Mouse (Mus musculus) forebrain, embryonic 11.5 days (tissue): ENCODE measurements around the gene Anp32a. TPM values are rescaled to one million over a fixed set of nuclear protein-coding genes. Genes with fewer than 3 reads are reported as not detected.

ENCODE experiments used
- ATAC-seq: fragments of 200-750 bp; cut with Nextera tagmentation; replicated peaks from 2 replicates; pipeline ENCODE4 v1.8.0; 2017; ENCODE audit warnings: moderate TSS enrichment; ENCODE audit not compliant: low FRiP score
- DNase-seq: peaks from one replicate; pipeline ENCODE4 v3.0.0-alpha.2; 2017; ENCODE audit warnings: low spot score
- H3K27ac ChIP-seq: fragments of 300-500 bp; sonication (generic); 2 replicates; pipeline ENCODE4 v1.5.1; 2014; ENCODE audit warnings: low read depth, low read length
- H3K27me3 ChIP-seq: fragments of 300-500 bp; sonication (generic); 2 replicates; pipeline ENCODE4 v1.6.1; 2014; ENCODE audit warnings: mild to moderate bottlenecking, low read length, mixed read lengths; ENCODE audit not compliant: control insufficient read depth, insufficient read depth
- H3K36me3 ChIP-seq: fragments of 300-500 bp; sonication (generic); 2 replicates; pipeline ENCODE4 v1.6.1; 2014; ENCODE audit warnings: mild to moderate bottlenecking, low read length, moderate library complexity, mixed read lengths; ENCODE audit not compliant: control insufficient read depth, insufficient read depth
- H3K4me1 ChIP-seq: fragments of 300-500 bp; sonication (generic); replicated peaks from 2 replicates; pipeline ENCODE4 v1.6.1; 2014; ENCODE audit warnings: low read length, mixed read lengths; ENCODE audit not compliant: control insufficient read depth, insufficient read depth
- H3K4me2 ChIP-seq: fragments of 300-500 bp; sonication (generic); 2 replicates; pipeline ENCODE4 v1.6.1; 2014; ENCODE audit warnings: low read depth, mild to moderate bottlenecking, low read length, moderate library complexity, mixed read lengths; ENCODE audit not compliant: severe bottlenecking
- H3K4me3 ChIP-seq: fragments of 300-500 bp; sonication (generic); 2 replicates; pipeline ENCODE4 v1.5.1; 2014; ENCODE audit warnings: low read depth, low read length
- H3K9ac ChIP-seq: fragments of 300-500 bp; sonication (generic); 2 replicates; pipeline ENCODE4 v1.6.1; 2014; ENCODE audit warnings: low read length
- H3K9me3 ChIP-seq: fragments of 300-500 bp; sonication (generic); 2 replicates; pipeline ENCODE4 v1.6.1; 2016; ENCODE audit warnings: low read length, mixed read lengths; ENCODE audit not compliant: control insufficient read depth
- WGBS: fragments of 180-500 bp; shearing (Covaris S2); extraction: QIAGEN DNeasy Blood & Tissue Kit; methylation state at CpG from one replicate; pipeline ENCODE4 v1.1.7; 2014; 5-methylcytosine and 5-hydroxymethylcytosine counted together
- polyA plus RNA-seq: library from polyadenylated mRNA; unstranded; fragments of >200 nt; fragmentation: Nextera tagmentation; extraction: Ambion mirVana; gene quantifications from 2 replicates; pipeline ENCODE4 v1.2.1, GENCODE M21; 2014

The Anp32a gene
- polyA plus RNA-seq, 1 experiment from 2014 or later: 145 TPM

DNA sequence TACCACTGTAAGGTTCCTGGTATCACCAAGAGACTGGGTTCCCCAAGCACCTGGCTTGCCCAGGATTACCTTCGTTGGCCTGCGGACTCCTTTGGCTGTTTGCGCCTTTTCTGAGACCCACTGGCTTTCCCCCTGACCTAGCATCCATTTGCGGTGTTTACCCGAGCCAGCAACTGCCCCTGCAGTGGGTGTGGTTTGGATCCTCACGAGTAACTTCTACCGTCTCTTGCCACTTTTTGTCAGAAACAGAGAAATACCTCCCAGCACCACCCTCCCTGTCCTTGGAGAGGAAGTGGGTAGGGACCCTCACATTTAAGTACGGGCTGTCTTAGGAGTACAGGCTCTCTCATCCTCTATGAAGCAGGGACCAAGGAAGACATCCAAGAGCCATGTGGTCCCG lies 29.1 kb downstream of the Anp32a start:
- Histone ChIP-seq H3K27me3 (no peaks in the 10 kb centered on the region), H3K4me3 (no peak overlapping the region), H3K9ac (no peak overlapping the region; the same call in 1 of the 2 replicates), H3K4me1 (peaks cover 27% of the 10 kb centered on the region), H3K36me3 (peaks cover 6% of the 10 kb centered on the region; the same call in 1 of the 2 replicates), H3K4me2 (no peak overlapping the region), H3K27ac (no peak overlapping the region), H3K9me3 (no peaks in the 10 kb centered on the region)
- DNase-seq (no peak), ATAC-seq (no peak)
- 84% methylated on average over 9 of the region's 9 CpGs for WGBS

DNA sequence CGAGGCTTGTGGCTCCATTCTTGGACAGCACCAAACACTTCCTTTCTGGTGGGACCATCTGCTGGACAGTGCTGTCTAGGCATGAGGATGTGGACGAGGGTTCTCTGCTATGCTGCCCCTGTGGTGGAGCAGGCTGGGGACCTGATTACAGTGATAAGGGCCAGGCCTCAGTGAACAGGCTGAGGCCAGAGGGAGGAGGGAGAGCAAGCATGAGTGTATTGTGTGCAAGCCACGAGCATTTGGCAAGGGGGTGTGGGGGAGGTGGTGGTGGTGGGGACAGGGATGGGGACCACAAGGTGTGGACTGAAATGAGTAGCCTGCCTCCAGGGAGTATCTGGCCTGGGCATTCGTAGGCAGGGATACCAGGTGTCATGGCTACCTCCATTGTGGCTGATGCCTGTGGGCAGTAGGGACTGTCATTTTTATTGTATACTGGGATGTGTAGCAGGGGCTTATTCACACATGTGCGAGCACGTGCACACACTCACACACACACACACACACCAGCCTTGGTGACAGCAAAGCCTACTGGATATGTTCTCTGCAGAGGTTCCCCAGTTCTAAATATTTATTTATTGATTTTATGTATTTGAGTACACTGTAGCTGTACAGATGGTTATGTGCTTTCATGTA lies 29.7 kb downstream of the Anp32a start:
- ATAC-seq (no peak), DNase-seq (no peak)
- H3K4me2 ChIP-seq: no peak overlapping the region
- no peak overlapping the region for H3K4me3 ChIP-seq
- H3K9ac ChIP-seq: no peak overlapping the region; the same call in 1 of the 2 replicates
- H3K27ac ChIP-seq: no peak overlapping the region
- peaks cover 6% of the 10 kb centered on the region; the same call in 1 of the 2 replicates for H3K36me3 ChIP-seq
- no peaks in the 10 kb centered on the region for H3K27me3 ChIP-seq
- H3K9me3 ChIP-seq: no peaks in the 10 kb centered on the region
- peaks cover 22% of the 10 kb centered on the region for H3K4me1 ChIP-seq
- WGBS: 78% methylated on average over 6 of the region's 6 CpGs

DNA sequence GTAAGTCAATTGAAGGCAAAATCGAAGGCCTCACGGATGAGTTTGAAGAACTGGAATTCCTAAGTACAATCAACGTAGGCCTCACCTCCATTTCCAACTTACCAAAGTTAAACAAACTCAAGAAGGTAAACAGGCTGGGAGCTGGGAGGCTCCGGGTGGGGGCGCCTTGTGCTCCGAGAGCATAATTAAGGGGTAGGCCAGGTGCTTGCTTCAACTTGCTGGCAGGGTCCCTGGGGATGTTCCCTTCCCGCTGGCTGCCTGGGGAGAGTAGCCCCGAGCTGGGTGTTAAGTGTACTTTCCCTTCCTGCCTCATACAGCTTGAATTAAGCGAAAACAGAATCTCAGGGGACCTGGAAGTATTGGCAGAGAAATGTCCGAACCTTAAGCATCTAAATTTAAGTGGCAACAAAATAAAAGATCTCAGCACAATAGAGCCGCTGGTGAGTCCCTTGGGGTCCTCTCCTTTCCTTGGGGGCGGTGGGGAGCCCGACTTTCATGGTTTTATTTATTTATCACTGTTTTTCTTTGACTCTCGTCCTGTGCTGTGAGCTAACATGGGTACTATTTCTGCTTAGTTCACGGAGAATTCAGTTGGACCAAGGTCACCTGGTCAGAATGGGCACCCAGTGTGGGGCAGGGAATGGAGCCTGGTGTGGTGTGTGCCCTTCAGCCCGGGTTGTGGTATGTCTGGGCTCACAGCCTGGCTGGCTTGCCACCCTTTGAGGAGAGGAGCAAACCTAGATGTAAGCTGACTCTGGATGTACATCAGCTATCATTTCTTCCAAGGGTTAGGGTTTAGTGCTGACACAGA lies 30.9 kb downstream of the Anp32a start:
- H3K4me2 ChIP-seq: no peak overlapping the region
- H3K9me3 ChIP-seq: no peaks in the 10 kb centered on the region
- 86% methylated on average over 16 of the region's 16 CpGs for WGBS
- H3K36me3 ChIP-seq: peaks cover 6% of the 10 kb centered on the region; the same call in 1 of the 2 replicates
- H3K9ac ChIP-seq: no peak overlapping the region
- peaks cover 11% of the 10 kb centered on the region for H3K4me1 ChIP-seq
- H3K27me3 ChIP-seq: no peaks in the 10 kb centered on the region
- no peak overlapping the region for H3K27ac ChIP-seq
- DNase-seq (no peak), ATAC-seq (no peak)
- no peak overlapping the region for H3K4me3 ChIP-seq

DNA sequence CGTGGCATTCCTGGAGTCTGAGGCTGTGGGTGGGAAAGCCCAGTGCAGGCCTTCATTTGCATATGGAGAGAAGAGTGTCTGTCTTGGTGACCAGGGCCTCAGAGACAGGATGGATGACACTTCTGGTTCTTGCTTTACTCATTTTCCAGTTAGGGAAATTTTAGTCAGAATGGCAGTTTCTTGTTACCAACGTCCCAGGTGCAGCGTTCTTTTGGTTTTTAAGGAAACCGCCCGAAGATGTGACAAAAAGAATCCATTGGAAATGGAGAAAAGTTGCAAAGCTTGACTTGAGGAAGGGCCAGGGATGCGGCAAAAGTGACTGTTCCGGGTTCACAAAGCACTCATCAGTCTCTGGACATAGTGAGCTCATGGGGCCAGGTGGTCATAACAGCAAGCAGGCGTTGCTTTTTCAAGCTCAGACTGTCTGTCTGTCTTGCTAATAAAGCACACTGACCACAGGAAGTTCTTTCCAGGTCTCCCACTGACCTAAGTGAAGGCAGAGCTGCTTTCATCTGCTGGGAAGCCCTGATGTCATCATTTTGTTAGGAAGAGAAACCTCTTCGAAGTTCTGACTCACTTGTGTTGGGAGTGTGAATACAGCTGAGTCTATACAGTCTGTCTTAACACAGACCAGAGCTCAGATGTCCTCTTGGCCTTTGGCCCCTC lies 31.6 kb downstream of the Anp32a start:
- ATAC-seq: no peak
- H3K36me3 ChIP-seq: peaks cover 6% of the 10 kb centered on the region; the same call in 1 of the 2 replicates
- no peak overlapping the region for H3K4me2 ChIP-seq
- no peak for DNase-seq
- WGBS: 87% methylated on average over 9 of the region's 9 CpGs
- no peak overlapping the region for H3K9ac ChIP-seq
- H3K27ac ChIP-seq: no peak overlapping the region
- no peaks in the 10 kb centered on the region for H3K27me3 ChIP-seq
- H3K4me1 ChIP-seq: peaks cover 5% of the 10 kb centered on the region
- H3K9me3 ChIP-seq: no peaks in the 10 kb centered on the region
- no peak overlapping the region for H3K4me3 ChIP-seq

DNA sequence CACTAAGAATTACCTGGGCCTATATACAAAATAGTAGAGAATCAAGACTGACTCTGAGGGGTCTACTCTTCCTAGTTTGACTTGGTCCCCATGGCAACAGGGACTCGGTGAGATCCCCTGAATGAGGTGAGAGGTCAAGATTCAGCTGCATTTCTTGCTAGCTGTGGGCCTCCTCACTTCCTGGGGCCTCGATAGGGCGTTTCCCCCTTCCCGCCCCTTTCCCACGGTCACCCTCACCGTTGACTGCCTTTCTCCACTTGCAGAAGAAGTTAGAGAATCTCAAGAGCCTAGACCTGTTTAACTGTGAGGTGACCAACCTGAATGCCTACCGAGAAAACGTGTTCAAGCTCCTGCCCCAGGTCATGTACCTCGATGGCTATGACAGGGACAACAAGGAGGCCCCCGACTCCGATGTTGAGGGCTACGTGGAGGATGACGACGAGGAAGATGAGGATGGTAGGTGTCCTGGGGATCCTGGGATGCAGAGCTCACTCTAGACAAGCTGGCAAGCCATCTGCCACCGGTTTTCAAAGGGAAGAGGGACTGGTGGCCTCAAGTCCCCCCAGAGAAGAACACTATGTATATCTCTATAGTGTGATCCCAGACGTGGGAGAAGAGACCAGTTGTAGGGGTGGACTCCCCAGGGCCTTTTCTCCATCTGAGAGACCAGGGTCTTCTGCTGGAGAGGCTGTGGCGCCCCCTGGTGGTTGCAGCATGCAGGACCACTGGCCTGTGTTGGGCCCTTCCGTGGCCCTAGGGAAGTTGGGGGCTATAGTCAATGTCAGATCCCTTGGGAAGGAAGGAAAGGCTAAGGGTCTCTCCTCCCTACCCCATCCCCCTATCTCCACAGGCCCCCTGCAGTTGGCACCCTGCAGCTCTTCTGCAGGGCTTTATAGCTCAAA lies 32.4 kb downstream of the Anp32a start:
- ATAC-seq (no peak), DNase-seq (peak; percentile 82)
- no peak overlapping the region for H3K4me3 ChIP-seq
- 0 out of 2 replicates have a peak, but pooled peaks cover 2% of the 10 kb centered on the region for H3K4me1 ChIP-seq
- H3K27me3 ChIP-seq: no peaks in the 10 kb centered on the region
- H3K4me2 ChIP-seq: no peak overlapping the region
- H3K36me3 ChIP-seq: peaks cover 6% of the 10 kb centered on the region; the same call in 1 of the 2 replicates
- H3K27ac ChIP-seq: no peak overlapping the region
- WGBS: 70% methylated on average over 18 of the region's 18 CpGs
- no peak overlapping the region for H3K9ac ChIP-seq
- no peaks in the 10 kb centered on the region for H3K9me3 ChIP-seq

DNA sequence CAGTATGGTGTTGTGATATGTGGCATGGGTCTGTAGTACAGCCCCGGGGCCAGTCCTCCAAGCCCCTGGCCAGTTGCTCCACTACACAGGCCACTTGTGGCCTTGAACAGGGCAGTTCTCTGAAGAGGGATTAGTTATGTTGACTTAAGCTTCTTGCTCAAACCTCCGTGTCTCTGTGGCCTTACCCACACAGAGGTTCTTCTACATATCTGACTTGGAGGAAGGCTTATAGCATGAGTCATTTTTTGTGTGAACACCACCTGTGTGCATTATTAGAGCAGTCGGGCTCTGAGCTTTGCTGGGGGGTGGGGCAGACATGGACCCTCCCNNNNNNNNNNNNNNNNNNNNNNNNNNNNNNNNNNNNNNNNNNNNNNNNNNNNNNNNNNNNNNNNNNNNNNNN lies 33.2 kb downstream of the Anp32a start:
- Histone ChIP-seq H3K4me3 (no peak overlapping the region), H3K9ac (no peak overlapping the region), H3K9me3 (no peaks in the 10 kb centered on the region), H3K4me1 (no peaks in the 10 kb centered on the region), H3K4me2 (no peak overlapping the region), H3K27me3 (no peaks in the 10 kb centered on the region), H3K27ac (no peak overlapping the region), H3K36me3 (peaks cover 6% of the 10 kb centered on the region; the same call in 1 of the 2 replicates)
- WGBS: 86% methylated on average over 3 of the region's 3 CpGs
- no peak for ATAC-seq
- DNase-seq: no peak

DNA sequence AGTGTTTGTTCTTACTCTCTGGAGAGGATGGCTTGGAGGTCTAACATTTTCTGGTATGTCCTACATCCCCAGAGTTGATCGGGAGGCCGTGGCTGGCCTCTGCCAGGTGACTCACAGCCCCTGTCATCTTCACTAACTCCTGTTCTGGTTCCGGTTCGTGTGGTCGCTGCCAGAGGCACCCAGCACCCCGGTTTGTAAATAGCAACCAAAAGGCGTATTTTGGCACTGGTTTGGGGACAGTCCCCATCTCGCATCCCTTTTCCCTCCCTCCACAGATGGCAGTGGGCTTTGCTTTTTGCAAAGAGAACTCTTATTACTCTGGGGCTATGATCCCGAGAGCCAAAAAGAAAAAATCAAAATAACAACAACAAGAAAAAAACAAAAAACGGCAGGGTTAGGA lies 36.8 kb downstream of the Anp32a start:
- no peak for DNase-seq
- WGBS: 95% methylated on average over 10 of the region's 10 CpGs
- Histone ChIP-seq H3K4me2 (no peak overlapping the region), H3K9me3 (no peaks in the 10 kb centered on the region), H3K27me3 (no peaks in the 10 kb centered on the region), H3K27ac (no peak overlapping the region), H3K9ac (no peak overlapping the region), H3K4me1 (no peaks in the 10 kb centered on the region), H3K4me3 (no peak overlapping the region), H3K36me3 (peaks cover 6% of the 10 kb centered on the region; the same call in 1 of the 2 replicates)
- ATAC-seq: no peak

DNA sequence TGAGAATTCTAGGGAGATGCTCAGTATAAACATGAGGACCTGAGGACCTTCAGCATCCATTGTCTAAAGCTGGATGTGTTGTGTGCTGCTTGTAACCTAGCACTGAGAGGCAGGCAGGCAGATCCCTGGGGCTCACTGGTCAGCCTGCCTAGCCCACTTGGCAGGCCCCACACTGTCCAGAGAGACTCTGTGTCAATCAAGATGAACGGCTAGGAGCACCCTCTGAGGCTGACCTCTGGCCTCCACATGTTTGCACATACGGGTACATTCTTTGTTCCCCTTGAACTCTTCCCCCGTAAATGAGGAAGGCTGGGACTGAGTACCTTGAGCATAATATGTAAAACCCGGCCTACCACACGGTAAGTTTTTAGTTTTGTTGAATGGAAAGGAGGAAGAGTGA lies 39.3 kb downstream of the Anp32a start:
- Histone ChIP-seq H3K27ac (no peak overlapping the region), H3K4me1 (no peaks in the 10 kb centered on the region), H3K9me3 (no peaks in the 10 kb centered on the region), H3K4me2 (no peak overlapping the region), H3K4me3 (no peak overlapping the region), H3K9ac (no peak overlapping the region), H3K27me3 (no peaks in the 10 kb centered on the region), H3K36me3 (no peaks in the 10 kb centered on the region; the same call in 1 of the 2 replicates)
- ATAC-seq: no peak
- WGBS: 82% methylated on average over 5 of the region's 5 CpGs
- DNase-seq: no peak
